Mouse (Mus musculus): ENCODE measurements around the gene Cnga2. TPM values are rescaled to one million over a fixed set of nuclear protein-coding genes. Genes with fewer than 3 reads are reported as not detected.

Gene Cnga2
- total and polyA plus RNA-seq, 2 experiments from 2014 or later, result 0.27 to 0.60 TPM

DNA sequence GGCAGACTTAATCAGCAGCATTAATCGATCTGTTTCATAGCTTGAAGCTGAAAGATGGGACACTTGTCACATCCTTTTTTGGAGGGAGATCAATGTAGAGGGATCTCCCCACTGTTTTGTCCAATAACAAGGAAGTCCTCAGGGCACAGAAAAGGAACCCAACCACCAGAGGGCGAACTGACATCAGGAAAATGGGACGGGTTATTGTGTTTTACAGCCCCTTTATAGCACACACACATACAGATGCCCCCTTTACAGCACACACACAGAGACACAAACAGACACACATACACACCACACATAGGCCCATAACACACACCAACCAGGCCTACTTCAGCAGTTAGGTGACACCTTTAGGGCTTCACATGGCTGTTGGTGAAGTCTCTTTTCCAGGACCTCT lies 21.2 kb downstream of the Cnga2 start:
- no peak overlapping the region for H3K4me2 ChIP-seq (ENCODE audit: low read depth, low read length, poor library complexity, severe bottlenecking)
- H3K9ac ChIP-seq (replicated peaks; ENCODE audit: low read length, poor library complexity, severe bottlenecking), result no peak overlapping the region
- H3K9me3 ChIP-seq (ENCODE audit: low read length), result no peaks in the 10 kb centered on the region
- ATAC-seq (ENCODE audit: low FRiP score), result no peak
- H3K4me1 ChIP-seq (ENCODE audit: insufficient read depth, low read length), result no peaks in the 10 kb centered on the region
- no peak overlapping the region for H3K27ac ChIP-seq (ENCODE audit: low read depth, low read length)
- peak; percentile 62 for TF ChIP-seq CTCF (IDR thresholded peaks at IDR 0.05)
- no peaks in the 10 kb centered on the region for H3K27me3 ChIP-seq (ENCODE audit: insufficient read depth, low read length)
- WGBS, result 28% methylated on average over 3 of the region's 3 CpGs
- DNase-seq (ENCODE audit: low spot score), result no peak
- no peak overlapping the region for H3K4me3 ChIP-seq (ENCODE audit: low read depth, low read length)
- H3K36me3 ChIP-seq (ENCODE audit: insufficient read depth, low read length), result no peaks in the 10 kb centered on the region

DNA sequence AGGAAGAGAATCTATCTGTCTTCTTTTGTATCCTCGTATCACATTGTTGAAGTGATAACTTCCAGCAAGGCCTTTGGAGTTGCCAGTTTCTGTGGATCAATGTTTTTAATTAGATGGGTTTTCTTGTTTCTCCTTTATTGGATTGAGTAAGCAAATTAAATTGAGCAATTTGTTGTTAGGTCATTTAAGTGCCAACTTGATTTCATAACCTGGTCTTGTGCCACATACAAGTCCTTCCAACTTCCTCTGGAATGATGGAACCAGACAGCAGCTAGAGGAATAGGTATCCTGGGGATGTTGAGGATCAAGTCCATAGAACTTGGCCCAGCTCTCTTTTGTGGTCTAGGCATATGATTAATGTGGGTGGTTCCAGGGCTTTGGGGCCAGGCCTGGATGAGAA lies 30.6 kb downstream of the Cnga2 start:
- WGBS, result 86% methylated on average over 1 of the region's 1 CpGs
- no peak overlapping the region for H3K9ac ChIP-seq (replicated peaks; ENCODE audit: low read length, poor library complexity, severe bottlenecking)
- DNase-seq (ENCODE audit: low spot score), result no peak
- H3K4me3 ChIP-seq (ENCODE audit: low read depth, low read length), result no peak overlapping the region
- no peaks in the 10 kb centered on the region for H3K27me3 ChIP-seq (ENCODE audit: insufficient read depth, low read length)
- H3K4me1 ChIP-seq (ENCODE audit: insufficient read depth, low read length), result no peaks in the 10 kb centered on the region
- H3K9me3 ChIP-seq (ENCODE audit: low read length), result no peaks in the 10 kb centered on the region
- TF ChIP-seq CTCF (IDR thresholded peaks at IDR 0.05), result no peak
- H3K36me3 ChIP-seq (ENCODE audit: insufficient read depth, low read length), result no peaks in the 10 kb centered on the region
- ATAC-seq (ENCODE audit: low FRiP score), result no peak
- H3K27ac ChIP-seq (ENCODE audit: low read depth, low read length), result no peak overlapping the region
- no peak overlapping the region for H3K4me2 ChIP-seq (ENCODE audit: low read depth, low read length, poor library complexity, severe bottlenecking)

DNA sequence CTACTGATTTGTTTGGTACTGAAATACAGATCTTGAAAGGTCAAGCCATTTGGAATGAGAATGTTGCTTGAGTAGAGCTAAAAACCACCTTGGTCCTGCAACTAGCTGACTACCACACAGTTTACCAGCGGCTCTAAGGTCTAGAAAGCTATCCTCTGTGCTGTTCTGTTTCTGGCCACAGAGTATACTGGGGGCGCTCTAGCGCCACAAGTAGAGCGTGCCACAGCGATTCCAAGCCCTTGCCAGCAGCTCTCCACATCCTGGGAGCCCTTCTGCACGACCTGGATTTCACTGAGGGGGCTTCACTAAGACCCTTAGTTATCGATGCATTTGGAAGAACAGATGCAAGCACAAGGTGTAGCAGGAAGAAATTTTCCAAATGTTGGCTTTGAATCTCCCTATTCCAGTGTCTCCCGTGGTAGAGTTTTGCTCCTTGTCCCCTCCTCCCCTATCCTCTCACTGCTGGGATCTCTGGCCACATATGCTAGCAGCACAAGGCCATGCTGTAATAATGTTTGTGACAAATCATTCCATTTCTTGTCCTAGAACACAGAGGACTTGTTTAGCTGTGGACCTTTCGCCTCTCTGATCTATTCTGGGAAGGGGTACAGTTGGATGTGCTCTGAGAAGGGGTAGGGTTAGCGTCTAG lies 31.2 kb downstream of the Cnga2 start:
- Histone ChIP-seq H3K9ac (replicated peaks; ENCODE audit: low read length, poor library complexity, severe bottlenecking) (no peak overlapping the region), H3K27me3 (ENCODE audit: insufficient read depth, low read length) (no peaks in the 10 kb centered on the region), H3K9me3 (ENCODE audit: low read length) (no peaks in the 10 kb centered on the region), H3K36me3 (ENCODE audit: insufficient read depth, low read length) (no peaks in the 10 kb centered on the region), H3K27ac (ENCODE audit: low read depth, low read length) (no peak overlapping the region), H3K4me1 (ENCODE audit: insufficient read depth, low read length) (no peaks in the 10 kb centered on the region), H3K4me3 (ENCODE audit: low read depth, low read length) (no peak overlapping the region), H3K4me2 (ENCODE audit: low read depth, low read length, poor library complexity, severe bottlenecking) (no peak overlapping the region)
- ATAC-seq (ENCODE audit: low FRiP score), result peak; percentile 71; the same call in 1 of the 2 replicates
- TF ChIP-seq CTCF (IDR thresholded peaks at IDR 0.05), result peak; percentile 68
- 38% methylated on average over 10 of the region's 10 CpGs for WGBS
- DNase-seq (ENCODE audit: low spot score), result peak; percentile 48

DNA sequence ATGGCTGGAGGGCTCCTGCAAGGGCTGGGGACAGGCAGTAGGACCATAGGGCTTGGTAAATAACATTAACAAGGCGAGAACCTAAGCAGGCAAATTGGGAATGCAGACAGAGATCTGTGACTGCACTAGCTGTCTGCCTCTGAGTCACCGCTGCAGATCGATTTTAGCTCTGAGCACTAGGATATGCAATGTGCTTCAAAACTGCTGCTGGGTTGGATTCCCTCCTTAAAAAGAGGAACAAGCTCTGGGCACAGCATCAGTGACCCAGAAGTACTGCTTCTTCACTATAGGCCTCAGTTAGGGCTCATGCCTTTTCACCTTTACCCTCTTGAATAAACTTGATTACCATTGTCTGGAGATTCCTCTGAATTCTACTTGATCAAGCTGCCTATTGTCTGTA lies 31.9 kb downstream of the Cnga2 start:
- DNase-seq (ENCODE audit: low spot score) (no peak), ATAC-seq (ENCODE audit: low FRiP score) (no peak)
- Histone ChIP-seq H3K4me1 (ENCODE audit: insufficient read depth, low read length) (no peaks in the 10 kb centered on the region), H3K4me3 (ENCODE audit: low read depth, low read length) (no peak overlapping the region), H3K27ac (ENCODE audit: low read depth, low read length) (no peak overlapping the region), H3K9ac (replicated peaks; ENCODE audit: low read length, poor library complexity, severe bottlenecking) (no peak overlapping the region), H3K4me2 (ENCODE audit: low read depth, low read length, poor library complexity, severe bottlenecking) (no peak overlapping the region), H3K27me3 (ENCODE audit: insufficient read depth, low read length) (no peaks in the 10 kb centered on the region), H3K9me3 (ENCODE audit: low read length) (no peaks in the 10 kb centered on the region), H3K36me3 (ENCODE audit: insufficient read depth, low read length) (no peaks in the 10 kb centered on the region)
- WGBS, result 65% methylated on average over 3 of the region's 3 CpGs
- TF ChIP-seq CTCF (IDR thresholded peaks at IDR 0.05), result no peak

DNA sequence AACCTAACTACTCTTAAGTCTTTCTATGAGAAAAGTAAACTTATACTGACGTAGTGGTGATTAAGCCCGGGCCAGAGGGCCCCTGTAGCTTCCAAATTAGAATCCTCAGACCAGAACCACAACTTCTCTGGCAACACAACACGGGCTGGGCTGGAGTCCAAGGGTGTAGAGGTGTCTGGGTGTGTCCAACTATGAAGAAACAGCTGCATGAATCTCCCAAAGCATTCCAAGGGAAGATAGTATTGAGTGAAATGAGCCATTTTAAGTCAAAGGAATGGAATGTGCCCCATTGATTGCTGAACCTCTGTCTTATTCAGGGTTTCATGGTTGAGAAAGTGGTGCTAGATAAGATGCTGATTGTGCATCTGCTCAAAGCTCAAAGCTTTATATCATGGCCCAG lies 52.4 kb downstream of the Cnga2 start:
- H3K27me3 ChIP-seq (ENCODE audit: insufficient read depth, low read length), result no peaks in the 10 kb centered on the region
- H3K9ac ChIP-seq (replicated peaks; ENCODE audit: low read length, poor library complexity, severe bottlenecking), result no peak overlapping the region
- no peaks in the 10 kb centered on the region for H3K9me3 ChIP-seq (ENCODE audit: low read length)
- no peak overlapping the region for H3K4me2 ChIP-seq (ENCODE audit: low read depth, low read length, poor library complexity, severe bottlenecking)
- no peaks in the 10 kb centered on the region for H3K4me1 ChIP-seq (ENCODE audit: insufficient read depth, low read length)
- no peaks in the 10 kb centered on the region for H3K36me3 ChIP-seq (ENCODE audit: insufficient read depth, low read length)
- ATAC-seq (ENCODE audit: low FRiP score), result no peak
- no peak overlapping the region for H3K4me3 ChIP-seq (ENCODE audit: low read depth, low read length)
- whole genome bisulfite sequencing, result 69% methylated on average over 3 of the region's 3 CpGs
- H3K27ac ChIP-seq (ENCODE audit: low read depth, low read length), result no peak overlapping the region
- no peak for TF ChIP-seq CTCF (IDR thresholded peaks at IDR 0.05)
- no peak for DNase-seq (ENCODE audit: low spot score)

- Histone ChIP-seq H3K9ac (replicated peaks; ENCODE audit: low read length, poor library complexity, severe bottlenecking) (no peak overlapping the region), H3K27ac (ENCODE audit: low read depth, low read length) (no peak overlapping the region), H3K4me3 (ENCODE audit: low read depth, low read length) (no peak overlapping the region), H3K36me3 (ENCODE audit: insufficient read depth, low read length) (no peaks in the 10 kb centered on the region), H3K9me3 (ENCODE audit: low read length) (no peaks in the 10 kb centered on the region), H3K4me2 (ENCODE audit: low read depth, low read length, poor library complexity, severe bottlenecking) (no peak overlapping the region), H3K4me1 (ENCODE audit: insufficient read depth, low read length) (no peaks in the 10 kb centered on the region), H3K27me3 (ENCODE audit: insufficient read depth, low read length) (no peaks in the 10 kb centered on the region)
- WGBS, result 94% methylated on average over 2 of the region's 2 CpGs
- DNase-seq (ENCODE audit: low spot score) (no peak), ATAC-seq (ENCODE audit: low FRiP score) (no peak)
- TF ChIP-seq CTCF (IDR thresholded peaks at IDR 0.05), result no peak
Measured at GRCm38 (mm10) chrX:72047918-72048317, 56.3 kb downstream of the Cnga2 start.

Other genes with a start within 250 kb of the Cnga2 start
- gene Vma21, start 175.9 kb upstream of the Cnga2 start, total RNA-seq (2014; rRNA removed), result 22.1 and 28.4 TPM in 2 replicates
- gene Vma21, start 175.9 kb upstream of the Cnga2 start, polyA plus RNA-seq (2015; fragmentation: Nextera tagmentation; extraction: Ambion mirVana), result 71.1 and 72.2 TPM in 2 replicates
- 0.55 and 2.6 TPM in 2 replicates for gene Gm1141, start 70.8 kb upstream of the Cnga2 start, total RNA-seq (2014; rRNA removed)
- gene Gm1141, start 70.8 kb upstream of the Cnga2 start, polyA plus RNA-seq (2015; fragmentation: Nextera tagmentation; extraction: Ambion mirVana), result 0.23 and 0.30 TPM in 2 replicates
- gene Prrg3, start 29.2 kb upstream of the Cnga2 start, total RNA-seq (2014; rRNA removed), result 17.6 and 24.4 TPM in 2 replicates
- 9.2 and 9.6 TPM in 2 replicates for gene Prrg3, start 29.2 kb upstream of the Cnga2 start, polyA plus RNA-seq (2015; fragmentation: Nextera tagmentation; extraction: Ambion mirVana)
- 0.55 and 0.76 TPM in 2 replicates for gene Fate1, start 18.9 kb upstream of the Cnga2 start, total RNA-seq (2014; rRNA removed)
- not detected in 2 replicates for gene Fate1, start 18.9 kb upstream of the Cnga2 start, polyA plus RNA-seq (2015; fragmentation: Nextera tagmentation; extraction: Ambion mirVana)
- gene Magea4, start 230.2 kb downstream of the Cnga2 start, total RNA-seq (2014; rRNA removed), result not detected in 2 replicates
- not detected in 2 replicates for gene Magea4, start 230.2 kb downstream of the Cnga2 start, polyA plus RNA-seq (2015; fragmentation: Nextera tagmentation; extraction: Ambion mirVana)